Mouse (Mus musculus): ENCODE data around the gene Scube3. TPM values are rescaled to one million over a fixed set of nuclear protein-coding genes. Genes with fewer than 3 reads are reported as not detected.

Gene Scube3
- total RNA-seq (2015) (0.02 and 0.07 TPM in 2 replicates), total RNA-seq (2017) (0.08 and 0.14 TPM in 2 replicates)

DNA sequence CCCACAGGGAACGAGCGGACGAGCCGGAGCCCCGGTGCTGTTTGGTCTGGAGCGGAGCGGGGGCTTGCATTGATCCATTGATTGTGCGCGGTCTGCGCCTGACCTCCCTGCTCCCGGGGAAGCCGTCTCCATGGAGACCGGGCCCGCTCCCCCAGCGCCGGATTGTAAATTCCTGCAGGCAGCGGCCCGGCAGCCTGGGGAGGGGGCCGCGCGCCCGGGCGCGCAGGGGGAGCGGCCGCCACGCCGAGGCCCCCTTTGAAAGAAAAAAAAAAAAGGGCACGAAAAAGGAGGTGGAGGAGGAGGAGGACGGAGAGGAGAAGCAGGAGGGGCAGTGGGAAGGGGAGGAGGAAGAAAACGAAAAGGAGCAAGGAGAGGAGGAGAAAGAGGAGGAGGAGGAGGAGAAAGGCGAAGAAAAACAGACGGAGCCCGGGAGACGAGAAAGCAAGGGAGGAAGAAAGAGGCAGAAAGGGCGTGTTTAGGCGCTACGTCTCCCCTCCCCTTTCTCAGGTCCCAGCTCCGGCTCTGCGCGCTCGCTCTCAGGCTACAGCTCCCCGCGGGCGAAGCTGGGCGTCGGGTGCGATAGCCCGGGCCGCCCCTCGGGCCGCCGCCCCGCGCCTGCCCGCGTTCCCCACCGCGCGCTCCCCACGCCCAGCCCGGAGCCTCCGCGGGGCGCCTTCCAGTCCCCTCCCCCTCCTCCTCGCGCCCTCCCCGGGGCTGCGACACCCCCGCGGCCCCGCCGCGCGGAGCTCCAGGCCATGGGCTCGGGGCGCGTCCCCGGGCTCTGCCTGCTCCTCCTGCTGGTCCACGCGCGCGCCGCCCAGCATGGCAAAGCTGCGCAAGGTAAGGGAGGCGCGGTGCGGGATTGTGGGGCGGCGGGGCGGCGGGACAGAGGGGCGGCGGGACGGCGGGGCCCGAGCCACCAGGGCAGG is at the start of gene Scube3:
TSS of gene Scube3 (plus strand) at position 371 of the 929 bp plus-strand sequence.
- ATAC-seq (replicated peaks; ENCODE audit: poor library complexity): peak; percentile 62

DNA sequence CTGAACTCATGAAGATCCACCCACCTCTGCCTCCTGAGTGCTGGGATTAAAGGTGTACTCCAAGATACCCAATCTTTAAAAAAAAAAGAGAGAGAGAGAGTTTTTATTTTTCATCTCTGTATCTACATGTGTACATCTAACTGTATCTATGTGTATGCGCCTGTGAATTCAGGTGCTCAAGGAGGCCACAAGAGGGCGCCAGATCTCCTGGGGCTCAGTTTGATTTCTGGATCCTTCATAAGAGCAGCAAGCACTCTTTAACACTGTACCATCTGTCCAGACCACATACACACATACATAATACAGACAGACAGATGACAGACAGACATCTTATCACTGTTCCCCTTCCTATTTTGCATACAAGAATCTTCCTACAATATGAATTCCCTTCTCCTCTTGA is 49.6 kb upstream of the Scube3 start:
- no peak for ATAC-seq (replicated peaks; ENCODE audit: poor library complexity)

- no peak for ATAC-seq (replicated peaks; ENCODE audit: poor library complexity)
These were observed 48.1 kb upstream of the Scube3 start for GRCm38 (mm10) chr17:28093837-28094236.

DNA sequence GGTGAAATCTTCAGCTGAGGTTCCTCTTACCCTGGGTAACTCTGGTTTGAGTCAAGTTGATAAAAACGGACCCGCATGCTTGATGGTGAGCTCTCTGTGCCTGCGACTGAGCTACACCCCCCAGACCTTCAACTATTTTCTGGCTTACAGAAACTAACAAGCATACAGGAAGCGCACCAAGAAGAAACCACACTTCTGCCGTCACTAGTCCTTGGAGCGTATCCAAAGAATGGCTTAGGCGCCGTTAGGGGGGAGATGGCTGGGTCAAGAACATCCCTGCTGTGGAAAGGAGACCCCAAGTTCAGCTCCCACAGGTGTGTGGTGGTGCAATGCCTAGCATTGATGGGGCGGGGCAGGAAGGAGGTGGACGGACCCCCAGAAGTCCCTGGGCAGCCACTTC is 45.5 kb upstream of the Scube3 start:
- ATAC-seq (replicated peaks; ENCODE audit: poor library complexity): peak; percentile 48; the same call in 1 of the 2 replicates

- ATAC-seq (replicated peaks; ENCODE audit: poor library complexity): no peak
These were observed 44.6 kb upstream of the Scube3 start for GRCm38 (mm10) chr17:28097308-28097707.

DNA sequence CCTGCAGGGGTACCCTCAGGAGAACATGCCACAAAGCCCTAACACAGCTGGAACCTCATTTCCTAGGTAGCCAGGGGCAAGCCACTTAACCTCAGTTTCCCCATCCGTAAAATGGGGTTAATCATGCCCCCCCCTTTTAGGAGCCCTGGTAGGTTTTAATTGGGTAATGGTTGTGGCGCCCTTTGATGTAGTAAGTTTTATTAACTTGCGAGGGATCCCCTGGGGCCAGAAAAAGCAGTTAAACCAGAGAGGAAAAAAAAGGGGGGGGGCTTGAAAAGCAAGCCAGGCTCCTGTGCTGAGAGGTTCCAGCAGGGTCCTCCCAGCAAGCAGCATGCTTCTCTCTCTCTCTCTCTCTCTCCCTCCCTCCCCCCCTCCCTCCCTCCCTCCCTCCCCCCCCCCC is 42.9 kb upstream of the Scube3 start:
- no peak for ATAC-seq (replicated peaks; ENCODE audit: poor library complexity)

DNA sequence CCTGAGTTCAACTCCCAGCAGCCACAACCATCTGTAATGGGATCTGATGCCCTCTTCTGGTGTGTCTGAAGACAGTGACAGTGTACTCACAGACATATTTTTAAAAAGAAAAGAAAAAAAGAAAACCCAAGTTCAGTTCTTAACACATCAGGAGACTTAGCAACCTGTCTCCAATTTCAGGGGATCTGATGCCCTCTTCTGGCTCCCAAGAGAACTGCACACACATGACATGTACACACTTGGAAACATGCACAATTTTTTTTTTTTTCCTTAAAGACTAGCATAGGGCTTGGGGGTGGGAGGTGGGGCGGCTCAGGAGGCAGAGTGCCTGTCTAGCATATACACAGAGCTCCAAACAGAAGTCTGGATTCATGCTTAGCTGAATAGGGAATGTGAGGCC is 41.3 kb upstream of the Scube3 start:
- ATAC-seq (replicated peaks; ENCODE audit: poor library complexity): no peak

DNA sequence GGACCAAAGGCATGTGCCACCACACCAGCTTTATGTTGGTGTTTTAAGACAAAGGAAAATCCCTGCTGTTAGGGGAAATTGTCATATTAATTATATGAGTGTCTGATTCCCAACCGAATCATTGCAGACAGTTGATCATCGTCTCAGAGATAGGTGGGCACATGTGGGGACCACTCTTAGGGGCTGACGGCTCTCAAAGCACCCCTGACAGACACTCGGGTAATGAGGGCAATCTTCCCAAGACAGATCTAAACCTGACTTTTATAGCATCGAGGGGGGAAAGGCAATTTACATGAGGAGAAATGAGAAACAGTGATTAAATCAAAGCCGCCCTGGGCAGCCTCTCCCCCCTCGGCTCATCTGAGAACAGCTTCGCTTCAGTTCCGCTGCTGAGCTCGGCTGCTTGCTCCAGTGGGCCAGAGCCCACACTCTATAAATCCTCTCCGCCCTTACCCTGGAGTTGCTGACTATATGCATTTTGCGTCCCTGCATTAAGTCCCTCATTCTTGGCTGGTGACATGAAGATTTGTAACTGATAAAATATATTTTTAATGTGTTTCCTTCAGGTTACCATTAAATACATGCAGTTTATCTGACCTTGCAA is 40.6 kb upstream of the Scube3 start:
- ATAC-seq (replicated peaks; ENCODE audit: poor library complexity): no peak

GRCm38 (mm10) chr17:28101902-28102319 is 40.0 kb upstream of the Scube3 start:
- ATAC-seq (replicated peaks; ENCODE audit: poor library complexity): no peak

- no peak for ATAC-seq (replicated peaks; ENCODE audit: poor library complexity)
These were observed 37.5 kb upstream of the Scube3 start for GRCm38 (mm10) chr17:28104416-28104815.

- ATAC-seq (replicated peaks; ENCODE audit: poor library complexity): no peak
These were observed 35.6 kb upstream of the Scube3 start for GRCm38 (mm10) chr17:28106352-28106751.

DNA sequence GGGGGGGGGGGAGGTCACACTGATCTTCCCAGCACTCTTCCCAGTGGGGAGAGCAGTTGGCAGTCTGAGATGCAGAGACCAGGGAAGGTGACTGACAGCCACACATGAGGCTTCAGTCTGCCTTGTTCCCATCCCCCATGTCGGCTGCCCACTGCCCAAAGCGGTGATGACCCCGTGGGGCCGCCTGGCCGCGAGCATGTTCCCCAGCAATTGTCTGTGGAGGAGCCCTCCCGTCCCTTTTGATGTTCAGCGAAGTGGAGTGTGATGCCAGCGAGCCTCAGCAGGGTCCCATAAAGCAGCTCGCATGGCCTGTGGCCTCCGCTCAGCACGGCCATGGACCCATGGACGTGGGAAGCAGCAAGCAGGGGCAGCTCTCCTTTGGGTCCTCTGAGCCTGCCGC is 34.7 kb upstream of the Scube3 start:
- ATAC-seq (replicated peaks; ENCODE audit: poor library complexity): no peak

DNA sequence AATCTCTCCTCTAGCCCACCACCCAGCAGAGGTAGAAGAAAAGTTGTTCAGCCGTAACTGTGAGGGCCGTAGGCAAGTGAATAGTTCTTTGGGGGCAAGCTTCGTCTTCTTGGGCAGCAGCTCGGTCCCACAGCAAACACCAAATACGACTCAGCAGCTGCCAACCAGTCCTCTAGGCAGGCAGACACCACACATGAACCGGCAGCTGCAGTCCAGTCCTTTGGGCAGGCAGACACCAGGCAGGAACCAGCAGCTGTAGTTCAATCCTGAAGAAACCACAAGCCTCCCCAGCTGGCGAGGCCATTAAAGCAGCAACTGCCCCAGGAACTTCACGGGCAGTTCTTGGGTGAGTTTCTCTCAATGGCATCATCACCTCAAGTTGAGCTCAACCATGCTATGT is 29.7 kb upstream of the Scube3 start:
- no peak for ATAC-seq (replicated peaks; ENCODE audit: poor library complexity)

DNA sequence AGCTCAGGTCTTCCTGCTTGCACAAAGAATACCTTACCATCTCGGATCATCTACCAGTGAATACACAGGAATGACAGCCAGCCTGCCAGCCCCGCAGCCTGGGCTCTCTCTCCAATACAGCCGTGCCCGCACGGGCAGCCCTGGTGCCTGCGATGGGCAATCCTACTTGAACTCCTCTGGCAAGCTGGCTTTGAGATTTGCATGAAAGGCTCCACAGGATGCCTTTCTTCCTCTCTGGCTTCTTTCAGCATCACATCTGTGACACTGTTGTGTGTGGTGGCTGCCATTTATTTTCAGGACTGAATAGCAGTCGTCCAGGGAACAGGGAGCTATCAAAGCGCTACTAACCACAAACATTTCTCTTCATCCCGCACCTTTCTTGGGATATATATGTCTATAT is 25.6 kb upstream of the Scube3 start:
- ATAC-seq (replicated peaks; ENCODE audit: poor library complexity): no peak

DNA sequence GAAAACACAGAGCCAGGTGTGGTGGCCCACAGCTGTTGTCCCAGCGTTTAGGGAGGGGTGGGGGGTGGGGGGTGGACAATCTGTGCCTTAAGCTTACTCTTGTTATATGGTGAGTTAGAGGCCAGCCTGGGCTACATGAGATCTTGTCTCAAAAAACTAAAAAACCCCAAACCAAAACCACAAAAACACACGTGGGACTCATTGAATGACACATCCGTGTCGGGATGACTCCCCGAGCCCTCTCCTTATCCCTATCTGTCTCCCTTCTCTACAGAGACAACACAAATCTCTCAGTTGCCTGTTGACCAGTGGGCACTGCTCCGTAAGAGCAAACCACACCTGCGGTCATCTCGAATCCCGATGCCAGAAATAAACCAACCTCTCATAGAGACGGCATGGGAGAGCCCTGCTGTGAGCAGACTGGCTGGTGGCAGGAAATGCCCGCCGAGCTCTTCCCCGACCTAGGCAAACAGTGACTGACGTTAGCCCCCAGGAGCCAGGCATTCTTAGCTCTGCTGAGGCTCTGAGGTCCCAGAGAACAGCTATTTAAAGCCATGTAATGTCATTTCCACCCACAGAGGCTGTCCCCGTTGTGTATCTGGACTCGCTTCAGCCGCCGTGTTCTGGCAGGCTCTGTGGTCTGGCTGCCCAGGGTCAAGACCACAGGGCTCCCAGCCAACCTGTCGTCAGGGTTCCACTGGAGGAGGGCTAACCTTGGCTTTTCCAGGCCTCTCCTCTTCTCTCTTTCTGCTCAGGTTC is 24.3 kb upstream of the Scube3 start:
- ATAC-seq (replicated peaks; ENCODE audit: poor library complexity): no peak

- ATAC-seq (replicated peaks; ENCODE audit: poor library complexity): no peak
These were observed 21.5 kb upstream of the Scube3 start for GRCm38 (mm10) chr17:28120460-28120859.

- no peak for ATAC-seq (replicated peaks; ENCODE audit: poor library complexity)
These were observed 19.0 kb upstream of the Scube3 start for GRCm38 (mm10) chr17:28122949-28123348.

DNA sequence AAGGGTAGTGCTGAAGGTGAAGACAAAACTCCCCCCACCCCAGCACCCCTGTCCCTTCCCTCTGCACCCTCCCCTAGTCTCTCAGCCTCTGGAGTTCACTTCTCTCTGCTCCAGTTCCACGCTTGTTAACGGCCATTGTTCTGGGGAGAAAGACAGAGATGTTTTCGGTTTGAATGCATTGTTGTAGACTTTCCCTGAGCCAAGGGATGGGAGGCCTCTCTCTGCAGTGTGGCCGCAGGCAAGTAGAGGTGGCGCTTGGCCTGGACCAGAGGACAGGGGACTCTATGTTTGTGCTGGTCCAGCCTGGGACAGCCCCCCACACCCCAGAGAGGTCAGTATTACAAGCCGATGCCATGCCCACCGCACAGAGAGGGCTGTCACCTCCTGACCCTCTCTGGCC is 18.3 kb upstream of the Scube3 start:
- ATAC-seq (replicated peaks; ENCODE audit: poor library complexity): no peak

DNA sequence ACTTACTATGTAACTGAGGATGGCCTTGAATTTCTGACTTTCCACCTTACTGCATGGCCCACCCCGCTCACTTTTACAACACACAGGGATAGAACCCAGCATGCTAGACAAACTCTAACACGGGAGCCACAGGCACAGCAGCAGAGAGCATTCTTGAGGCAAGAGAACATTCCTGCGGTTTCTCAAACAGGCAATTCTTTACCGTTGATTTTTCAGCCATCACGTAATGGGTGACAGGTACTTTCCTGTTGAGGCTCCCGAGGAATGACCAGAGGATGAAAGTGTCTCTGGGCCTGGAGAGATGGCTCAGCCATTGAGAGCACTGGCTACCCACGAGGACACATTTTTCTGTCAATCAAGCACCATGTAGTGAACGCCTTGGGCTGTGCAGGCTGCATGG is 17.6 kb upstream of the Scube3 start:
- ATAC-seq (replicated peaks; ENCODE audit: poor library complexity): no peak

GRCm38 (mm10) chr17:28129796-28130195 is 12.1 kb upstream of the Scube3 start:
- no peak for ATAC-seq (replicated peaks; ENCODE audit: poor library complexity)

DNA sequence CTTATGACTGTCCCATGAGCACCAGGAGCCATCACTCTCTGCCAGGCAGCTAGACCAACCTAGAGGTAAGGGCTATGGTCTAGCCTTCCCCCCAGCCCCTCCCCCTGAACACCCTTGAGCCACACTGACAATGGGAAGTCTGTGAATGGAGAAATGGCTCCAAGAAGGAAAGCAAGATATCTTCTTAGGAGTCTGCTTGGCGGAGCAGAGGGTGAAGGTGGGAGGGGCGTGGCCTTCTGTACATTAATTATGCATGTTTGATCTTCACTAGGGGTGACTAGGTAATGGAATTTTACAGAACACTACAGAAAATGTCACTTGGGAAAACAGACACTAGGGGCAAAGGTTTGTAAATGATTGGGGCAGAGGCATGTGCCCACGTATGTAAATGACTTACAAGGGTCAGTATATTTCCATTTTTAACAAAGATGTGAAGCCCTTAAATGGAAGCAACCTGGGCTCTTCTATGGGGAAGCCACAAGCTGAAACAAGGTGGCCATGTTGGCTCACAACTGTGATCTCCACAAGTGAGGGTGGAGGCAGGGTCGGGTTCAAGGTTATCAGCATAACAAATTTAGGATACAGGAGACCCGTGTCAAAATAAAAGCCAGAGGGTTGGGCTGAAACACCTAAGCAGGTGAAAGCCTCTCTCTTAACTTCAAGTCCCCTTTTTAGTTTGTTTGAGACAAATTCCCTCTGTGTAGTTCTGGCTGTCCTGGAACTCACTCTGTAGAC is 11.4 kb upstream of the Scube3 start:
- no peak for ATAC-seq (replicated peaks; ENCODE audit: poor library complexity)
